Mouse (Mus musculus): ENCODE data around the gene Tead1. TPM values are rescaled to one million over a fixed set of nuclear protein-coding genes. Genes with fewer than 3 reads are reported as not detected.

Gene Tead1
- total RNA-seq, 2 experiments from 2014 or later: 60.3 to 67.6 TPM

DNA sequence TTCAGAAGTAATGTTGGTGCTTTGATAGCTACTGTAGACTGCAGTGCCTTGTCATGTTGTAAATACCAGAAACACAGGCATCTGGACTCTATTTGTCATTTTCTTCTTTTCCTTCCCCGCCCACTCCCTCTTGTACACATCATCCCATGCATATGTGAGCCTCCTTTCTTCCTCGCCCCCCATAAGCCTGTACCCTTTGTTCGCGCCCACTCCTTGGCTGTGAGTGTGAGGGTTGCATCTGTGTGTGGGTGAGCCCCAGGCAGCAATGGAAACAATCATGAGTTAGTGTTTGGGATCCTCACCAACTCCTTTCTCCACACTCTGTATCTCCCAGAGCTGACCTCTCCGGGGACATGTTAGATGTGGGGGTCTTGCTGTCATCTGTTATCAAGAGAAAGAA lies 183.0 kb downstream of the Tead1 start:
- no peak for DNase-seq

DNA sequence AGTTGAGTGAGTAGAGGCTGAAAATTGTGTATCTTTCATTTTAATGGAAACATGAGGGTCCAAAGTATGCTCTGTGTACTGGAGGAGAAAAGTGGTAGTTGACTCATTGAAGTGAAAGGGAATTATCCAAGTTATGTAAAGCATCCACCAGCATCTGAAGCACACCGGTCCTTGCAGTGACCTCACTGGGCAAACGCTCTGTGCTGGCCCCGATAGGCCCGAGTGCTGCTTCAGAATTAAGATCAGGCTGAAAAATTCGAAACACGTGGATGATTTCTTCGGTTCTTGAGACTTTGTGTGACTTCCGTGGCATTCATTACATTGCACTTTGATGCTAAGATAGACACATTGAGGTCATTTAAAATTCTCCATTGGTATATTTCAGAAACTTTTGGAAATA lies 185.1 kb downstream of the Tead1 start:
- no peak for DNase-seq

DNA sequence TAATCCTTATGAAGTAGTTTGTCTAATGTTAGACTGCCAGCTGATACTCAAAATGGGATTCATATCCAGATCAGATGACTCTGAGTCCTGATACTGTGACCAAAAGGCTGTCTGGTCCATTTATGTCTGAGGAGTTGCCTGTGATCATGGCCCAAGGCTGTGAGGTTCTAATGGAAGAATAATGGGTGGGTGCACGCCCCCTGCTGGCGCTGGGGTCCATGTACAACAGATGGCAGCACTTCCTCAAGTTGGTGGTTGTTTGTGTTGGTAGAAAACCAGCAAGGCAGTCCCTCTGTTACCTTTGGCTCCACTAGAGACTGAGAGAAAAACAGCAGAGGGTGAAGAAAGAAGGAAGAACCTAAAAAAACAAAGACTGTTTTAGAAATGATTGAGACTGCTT lies 186.6 kb downstream of the Tead1 start:
- DNase-seq: peak; percentile 80

DNA sequence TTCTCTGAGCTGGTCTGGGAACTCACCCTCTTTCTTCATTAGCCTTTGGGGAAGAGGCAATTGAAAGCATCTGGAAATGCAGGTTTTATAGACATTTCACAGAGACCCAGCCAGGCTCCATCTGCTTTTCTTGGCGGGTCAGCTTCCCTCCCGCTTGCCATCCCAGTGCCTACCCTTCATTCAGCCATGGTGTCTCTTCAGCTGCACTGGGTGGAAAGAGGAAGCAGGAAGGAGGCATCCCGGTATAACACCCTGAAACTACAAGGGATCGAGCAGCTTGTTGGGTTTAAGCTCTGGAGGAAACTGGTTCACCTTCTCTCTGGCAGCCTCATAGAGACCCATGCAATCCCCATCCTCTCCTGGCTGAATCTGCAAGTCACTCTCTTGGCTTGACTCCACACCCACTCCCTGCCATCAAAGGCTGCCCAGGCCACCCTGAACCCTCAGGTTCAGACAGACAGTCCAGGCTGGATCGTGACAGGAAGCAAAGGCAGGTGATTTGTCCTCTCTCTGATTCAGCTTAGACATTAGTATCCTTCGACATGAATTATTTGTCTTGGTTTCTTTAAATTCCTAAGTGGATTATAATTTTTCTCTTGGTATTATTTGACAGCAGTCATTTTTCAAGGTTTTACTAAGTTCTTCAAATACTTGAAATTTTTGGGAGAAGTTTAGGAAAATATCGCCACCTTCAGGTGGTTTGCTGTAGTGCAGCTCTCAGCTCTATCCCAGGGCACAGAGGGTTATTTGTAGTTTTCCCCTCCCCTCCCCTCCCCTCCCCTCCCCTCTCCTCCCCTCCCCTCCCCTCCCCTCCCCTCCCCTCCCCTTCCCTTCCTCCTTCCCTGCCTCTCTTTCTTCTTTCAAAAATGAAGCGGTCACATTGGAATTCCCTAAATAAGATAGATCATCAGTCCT lies 189.7 kb downstream of the Tead1 start:
- peak; percentile 74 for DNase-seq

DNA sequence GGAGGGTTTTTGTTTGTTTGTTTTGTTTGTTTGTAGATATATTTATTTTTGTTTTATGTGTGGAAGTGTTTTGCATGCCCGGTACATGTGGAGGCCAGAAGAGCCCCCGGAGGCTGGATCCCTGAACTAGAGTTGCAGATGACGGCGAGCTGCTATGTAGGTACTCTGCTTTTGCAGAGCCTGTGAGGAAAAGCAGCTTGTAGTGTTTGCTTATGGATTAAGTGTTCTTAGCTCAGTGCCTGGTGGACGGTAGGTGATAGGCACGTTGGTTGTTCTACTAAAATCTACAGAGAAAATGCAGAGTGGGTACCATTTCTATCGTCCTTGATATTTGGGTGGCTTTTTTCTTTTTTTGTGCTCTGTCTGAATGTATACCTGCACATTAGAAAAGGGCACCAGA lies 192.6 kb downstream of the Tead1 start:
- no peak for DNase-seq

DNA sequence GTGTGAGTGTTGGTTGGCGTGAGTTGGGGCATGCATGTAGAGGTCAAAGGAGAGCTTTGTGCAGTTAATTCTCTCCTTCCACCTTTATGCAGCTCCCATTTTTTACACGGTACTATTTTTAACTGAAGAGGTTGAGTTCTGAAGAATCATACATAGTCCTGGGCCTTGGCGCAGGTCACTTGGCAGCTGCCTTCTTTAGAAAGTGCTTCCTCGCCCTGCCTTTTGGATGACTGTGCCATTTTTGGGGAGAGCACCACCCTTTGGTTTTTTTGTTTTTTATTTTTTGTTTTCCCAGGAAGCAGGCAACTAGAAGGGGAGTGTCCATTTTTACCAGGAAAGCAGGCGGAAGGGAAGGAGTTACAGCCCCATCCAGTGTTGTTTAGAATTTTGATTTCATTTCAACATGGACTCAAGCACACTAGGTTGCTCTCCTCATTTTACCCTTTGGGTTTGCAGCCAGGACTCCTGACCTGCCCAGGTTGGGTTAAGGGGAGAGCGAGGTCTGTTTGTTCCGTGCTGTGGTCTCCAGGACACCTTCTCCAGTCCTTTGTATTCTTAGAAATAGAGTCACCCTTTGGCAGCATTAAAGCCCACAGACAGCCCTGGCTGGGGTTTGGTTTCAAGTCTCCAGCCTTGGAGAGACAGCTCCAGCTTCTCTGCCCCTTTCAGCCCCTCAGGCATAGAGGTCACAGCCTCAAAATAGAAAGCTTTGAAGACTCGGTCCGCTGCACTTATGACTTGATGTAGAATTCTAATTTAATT lies 193.5 kb downstream of the Tead1 start:
- DNase-seq: no peak

DNA sequence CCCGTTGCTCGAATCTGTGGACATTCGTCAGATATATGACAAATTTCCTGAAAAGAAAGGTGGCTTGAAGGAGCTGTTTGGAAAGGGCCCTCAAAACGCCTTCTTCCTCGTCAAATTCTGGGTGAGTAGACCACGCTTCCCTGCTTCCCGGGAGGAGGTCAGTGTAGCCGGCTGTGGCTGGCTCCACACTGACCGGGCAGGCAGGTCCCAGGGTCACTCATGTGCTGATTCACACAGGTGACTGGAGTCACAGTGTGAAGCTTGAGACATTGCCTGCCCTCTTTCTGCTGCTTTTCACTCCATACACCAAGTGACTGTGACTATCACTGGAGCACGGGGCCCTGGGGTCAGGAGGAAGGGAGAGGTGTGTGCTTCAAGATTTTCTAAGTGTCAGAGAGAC lies 197.0 kb downstream of the Tead1 start:
- no peak for DNase-seq

DNA sequence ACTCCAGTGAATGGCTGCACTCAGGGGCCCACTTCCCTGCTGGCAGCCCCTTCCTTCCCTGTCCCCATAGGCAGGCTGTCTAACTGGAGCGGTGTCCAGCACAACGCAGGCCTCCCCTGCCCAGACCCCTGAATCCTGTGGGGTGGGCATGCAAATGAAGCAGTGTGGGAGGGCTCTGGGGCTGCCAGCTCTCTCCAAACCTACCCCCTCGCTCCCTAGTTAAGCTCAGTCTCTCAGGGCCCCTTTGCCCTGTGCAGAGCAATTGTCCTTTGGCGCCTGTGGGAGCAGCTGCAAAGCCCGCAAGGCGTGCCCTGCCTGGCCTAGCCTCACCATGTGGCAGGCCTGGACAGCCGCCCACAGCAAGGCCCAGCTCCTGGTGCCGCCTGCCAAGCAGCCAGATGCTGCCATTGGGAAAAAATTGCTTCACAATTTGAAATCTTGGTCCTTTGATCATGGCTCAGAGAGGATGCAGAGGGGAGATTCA lies 204.7 kb downstream of the Tead1 start:
- DNase-seq: peak; percentile 82

DNA sequence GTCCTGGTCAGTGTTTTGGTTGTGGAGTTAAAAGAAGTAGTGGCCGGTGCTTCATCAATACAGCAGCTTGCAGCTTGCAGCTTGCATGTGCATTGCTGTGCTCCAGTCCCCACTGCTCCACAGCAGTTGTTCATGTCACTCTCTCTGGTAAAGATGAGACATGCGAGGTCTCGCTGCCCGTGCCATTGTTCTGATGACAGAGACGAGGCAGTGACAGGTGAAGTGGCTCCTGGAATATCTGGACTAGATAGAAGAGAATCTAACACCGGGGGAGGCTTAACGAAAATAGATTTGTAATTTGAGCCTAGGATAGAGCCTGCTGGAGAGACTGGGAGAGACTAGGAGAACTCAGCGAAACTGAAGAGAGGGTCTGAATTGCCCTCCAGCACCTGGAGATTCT lies 206.4 kb downstream of the Tead1 start:
- no peak for DNase-seq

GRCm38 (mm10) chr7:112891883-112892282 lies 212.8 kb downstream of the Tead1 start:
- no peak for DNase-seq

DNA sequence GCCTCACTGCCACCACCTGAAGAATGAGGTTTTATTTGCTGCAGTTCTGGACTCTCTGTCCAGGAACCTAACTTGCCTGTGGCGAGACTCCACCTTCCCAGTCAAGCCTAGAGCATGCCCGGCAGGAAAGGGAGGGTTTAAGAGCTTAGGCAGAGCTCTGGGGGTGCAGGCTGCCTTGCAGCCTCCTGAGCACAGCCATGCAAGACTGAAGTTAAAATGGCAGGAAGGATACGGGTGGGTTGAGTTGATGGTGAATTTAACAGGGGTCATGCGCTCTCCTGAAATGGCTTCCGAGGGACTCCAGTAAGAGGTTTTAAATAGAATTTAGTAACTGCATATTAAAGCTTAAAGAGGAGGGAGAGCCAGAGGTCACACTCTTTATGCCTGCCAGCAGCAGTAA lies 213.5 kb downstream of the Tead1 start:
- no peak for DNase-seq

DNA sequence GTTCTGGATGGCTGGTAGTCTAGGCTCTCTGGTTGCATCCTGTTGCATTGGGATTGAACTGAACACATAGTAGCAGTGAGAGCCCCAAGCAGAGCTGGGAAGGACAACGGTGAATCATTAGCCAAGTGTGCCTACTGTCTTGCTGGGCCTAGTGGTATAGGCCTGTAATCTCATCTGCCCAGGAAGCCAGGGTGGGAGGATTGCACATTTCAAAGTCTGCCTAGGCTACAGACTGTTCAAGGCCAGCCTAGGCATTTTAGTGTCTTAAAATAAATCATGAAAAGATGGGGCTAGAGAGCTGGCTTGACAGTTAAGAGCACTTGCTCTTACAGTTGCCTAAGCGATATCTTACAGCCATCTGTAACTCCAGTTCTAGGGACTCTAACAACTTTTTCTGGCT lies 217.2 kb downstream of the Tead1 start:
- no peak for DNase-seq

GRCm38 (mm10) chr7:112901710-112902109 lies 222.6 kb downstream of the Tead1 start:
- DNase-seq: no peak

DNA sequence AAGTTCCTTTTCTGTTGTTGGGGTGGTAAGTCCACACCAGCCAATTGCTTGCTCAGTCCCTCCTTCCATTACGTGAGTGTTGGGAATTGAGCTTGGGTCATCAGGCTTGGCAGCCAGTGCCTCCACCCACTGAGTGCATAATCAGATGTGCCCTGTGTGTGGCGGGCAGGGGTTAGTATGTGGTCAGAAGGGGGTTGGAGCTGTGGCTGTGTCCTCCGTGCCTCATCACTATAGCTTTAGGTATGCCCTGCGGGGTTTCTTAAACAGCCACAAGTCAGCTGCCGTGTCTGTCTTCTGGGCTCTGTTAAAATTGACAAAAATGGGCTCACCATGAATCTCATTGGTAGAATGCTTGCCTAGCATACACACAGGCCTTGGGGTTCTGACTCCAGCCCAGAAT lies 227.7 kb downstream of the Tead1 start:
- DNase-seq: no peak

GRCm38 (mm10) chr7:112907468-112907867 lies 228.3 kb downstream of the Tead1 start:
- peak; percentile 20 for DNase-seq

- no peak for DNase-seq
Observed at GRCm38 (mm10) chr7:112909164-112909563, 230.0 kb downstream of the Tead1 start.

GRCm38 (mm10) chr7:112912969-112913368 lies 233.9 kb downstream of the Tead1 start:
- DNase-seq: no peak

DNA sequence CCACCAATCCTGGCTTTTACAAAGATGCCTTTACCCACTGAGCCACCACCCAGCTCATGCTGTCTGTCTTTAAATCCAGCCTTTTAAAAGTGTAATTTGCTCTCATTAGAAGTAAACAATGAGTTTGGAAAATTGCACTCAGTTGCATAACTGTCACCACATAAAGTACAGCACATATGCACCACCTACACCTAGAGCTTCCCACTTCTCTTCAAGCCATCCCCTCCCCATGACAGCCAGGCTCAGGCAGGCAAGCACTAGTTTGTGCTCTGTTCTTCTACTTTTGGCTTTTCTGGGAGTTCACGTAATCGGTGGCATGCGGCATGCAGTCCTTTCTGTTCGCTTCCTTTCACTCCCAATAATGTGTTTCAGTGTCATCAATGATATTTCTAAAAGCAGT lies 236.5 kb downstream of the Tead1 start:
- DNase-seq: no peak

GRCm38 (mm10) chr7:112917613-112918278 lies 238.6 kb downstream of the Tead1 start:
- no peak for DNase-seq

GRCm38 (mm10) chr7:112918279-112918991 lies 239.3 kb downstream of the Tead1 start:
- DNase-seq: peak; percentile 66

GRCm38 (mm10) chr7:112919845-112920244 lies 240.7 kb downstream of the Tead1 start:
- peak; percentile 66 for DNase-seq

GRCm38 (mm10) chr7:112922801-112923200 lies 243.7 kb downstream of the Tead1 start:
- DNase-seq: no peak

All from adrenal gland, postnatal 10 days (tissue).